Mouse (Mus musculus): ENCODE measurements around the gene Kcnq4. TPM values are rescaled to one million over a fixed set of nuclear protein-coding genes. Genes with fewer than 3 reads are reported as not detected.

Kcnq4 gene
- total RNA-seq, 2 experiments from 2014 or later, result 6.9 to 7.5 TPM

DNA sequence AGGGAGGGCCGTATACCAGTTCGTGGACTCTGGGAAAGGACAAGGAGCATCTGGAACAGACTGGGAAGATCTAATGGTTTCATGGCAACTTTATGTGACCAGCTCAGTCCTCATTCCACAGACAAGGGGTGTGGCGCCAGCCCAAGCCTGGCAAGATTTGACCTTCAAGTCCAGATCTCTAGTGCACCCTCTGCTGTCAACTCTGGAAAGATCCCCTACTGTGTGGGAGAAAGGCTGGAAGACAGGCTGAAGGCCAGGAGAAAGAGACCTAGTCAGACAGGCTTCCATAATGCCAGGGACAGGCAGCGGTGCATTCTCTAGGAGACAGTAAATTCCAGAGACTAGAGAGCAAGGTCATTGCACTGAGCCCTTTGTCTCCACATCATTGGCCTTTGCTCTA is 79.9 kb downstream of the Kcnq4 start:
- no peak for DNase-seq (ENCODE audit: extremely low spot score in 1 of 2, low spot score in 2 of 2)
- TF ChIP-seq CTCF (IDR thresholded peaks at IDR 0.05), result no peak; the same call in 1 of the 2 replicates
- intact Hi-C loops (cut with DNase I), result loop anchor here (5.0 kb wide), 1 partner anchor 76 kb away; no protein-coding TSS in a partner anchor
- H3K27ac ChIP-seq, result no peak overlapping the region
- no peak overlapping the region for H3K4me3 ChIP-seq

DNA sequence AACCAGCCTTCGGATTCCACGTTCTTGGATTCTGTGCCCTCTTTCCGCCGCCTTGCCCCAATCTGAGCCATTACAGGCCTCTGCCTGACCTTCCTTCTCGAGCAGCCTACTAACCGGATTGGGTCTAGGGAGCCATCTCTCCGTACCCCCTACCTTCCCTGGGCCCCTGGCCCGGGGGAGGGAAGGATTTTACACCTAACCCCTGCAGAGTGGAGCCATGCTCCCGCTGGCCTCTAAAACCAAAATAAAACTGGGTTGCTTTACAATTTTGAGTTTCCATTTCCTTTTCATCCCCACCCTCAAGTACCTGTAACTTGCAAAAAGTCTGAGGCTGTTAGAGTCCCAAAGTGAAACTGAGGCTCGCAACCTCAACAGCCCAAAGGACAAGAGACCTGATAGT is 80.9 kb downstream of the Kcnq4 start:
- Histone ChIP-seq H3K4me3 (peak overlapping the region; percentile 82), H3K27ac (peak overlapping the region; percentile 86)
- TF ChIP-seq CTCF (IDR thresholded peaks at IDR 0.05), result no peak
- intact Hi-C loops (cut with DNase I), result loop anchor here (5.0 kb wide), 1 partner anchor 75 kb away; no protein-coding TSS in a partner anchor
- DNase-seq (ENCODE audit: extremely low spot score in 1 of 2, low spot score in 2 of 2), result no peak

DNA sequence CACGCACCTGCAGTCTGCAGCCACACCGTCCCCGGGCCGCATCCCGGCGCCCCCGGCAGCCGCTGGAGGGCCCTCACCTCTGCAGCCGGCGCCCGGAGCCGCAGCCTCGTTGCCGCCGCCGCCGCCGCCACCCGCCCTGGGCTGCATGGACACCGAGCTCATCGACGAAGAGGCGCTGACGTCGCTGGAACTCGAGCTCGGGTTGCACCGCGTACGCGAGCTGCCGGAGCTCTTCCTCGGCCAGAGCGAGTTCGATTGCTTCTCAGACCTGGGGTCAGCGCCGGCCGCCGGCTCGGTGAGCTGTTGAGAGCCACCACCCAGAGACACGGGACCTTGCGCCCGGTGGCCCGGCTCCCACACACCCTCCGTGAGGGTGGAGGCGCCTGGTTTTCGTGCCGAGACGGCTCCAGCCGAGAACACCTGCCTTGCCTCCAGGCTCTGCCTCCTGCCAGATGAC is 81.3 kb downstream of the Kcnq4 start:
- intact Hi-C loops (cut with DNase I), result loop anchor here (5.0 kb wide), 1 partner anchor 75 kb away; no protein-coding TSS in a partner anchor
- Histone ChIP-seq H3K4me3 (peak overlapping the region; percentile 82), H3K27ac (peak overlapping the region; percentile 86)
- no peak; the same call in 1 of the 2 replicates for TF ChIP-seq CTCF (IDR thresholded peaks at IDR 0.05)
- DNase-seq (ENCODE audit: extremely low spot score in 1 of 2, low spot score in 2 of 2), result peak; percentile 58 to 62

DNA sequence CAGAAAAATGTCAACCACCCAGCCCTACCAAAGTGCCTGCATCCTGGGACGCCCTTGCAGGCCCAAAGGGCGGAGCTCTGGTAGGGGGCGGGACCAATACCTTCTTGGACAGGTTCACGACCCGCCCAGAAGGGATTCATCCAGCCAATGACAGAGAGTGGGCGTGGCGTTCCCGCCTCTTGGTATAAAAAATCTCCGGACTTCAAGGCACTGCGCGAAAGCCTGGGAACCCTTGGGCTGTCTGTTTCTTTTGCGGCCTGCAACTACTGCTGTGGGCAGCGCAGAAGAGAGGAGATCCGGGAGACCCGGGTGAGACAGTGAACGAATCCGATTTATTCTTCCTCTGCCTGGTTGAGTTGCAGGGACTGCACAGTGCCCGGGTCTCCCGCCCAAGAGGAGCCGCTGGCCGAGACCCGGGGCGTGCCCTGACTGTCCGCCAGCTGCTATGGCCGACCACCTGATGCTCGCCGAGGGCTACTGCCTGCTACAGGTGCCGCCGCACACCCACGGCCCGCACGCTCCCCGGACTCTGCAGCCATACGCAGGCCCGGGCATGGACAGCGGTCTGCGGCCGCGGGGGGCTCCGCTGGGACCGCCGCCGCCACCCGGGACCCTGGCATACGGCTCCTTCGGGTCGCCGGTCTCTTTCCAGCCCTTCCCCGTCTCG is 81.9 kb downstream of the Kcnq4 start, which contains the start of gene Cited4:
TSS of gene Cited4 (plus strand) at position 215 of the 667 bp plus-strand sequence.
- Histone ChIP-seq H3K27ac (peak within 1 kb of the TSS; percentile 86), H3K4me3 (peak within 1 kb of the TSS; percentile 82)
- peak; percentile 82 to 84 for DNase-seq (ENCODE audit: extremely low spot score in 1 of 2, low spot score in 2 of 2)
- intact Hi-C loops (cut with DNase I), result loop anchor here (5.0 kb wide), 1 partner anchor 74 kb away; no protein-coding TSS in a partner anchor
- TF ChIP-seq CTCF (IDR thresholded peaks at IDR 0.05), result no peak

DNA sequence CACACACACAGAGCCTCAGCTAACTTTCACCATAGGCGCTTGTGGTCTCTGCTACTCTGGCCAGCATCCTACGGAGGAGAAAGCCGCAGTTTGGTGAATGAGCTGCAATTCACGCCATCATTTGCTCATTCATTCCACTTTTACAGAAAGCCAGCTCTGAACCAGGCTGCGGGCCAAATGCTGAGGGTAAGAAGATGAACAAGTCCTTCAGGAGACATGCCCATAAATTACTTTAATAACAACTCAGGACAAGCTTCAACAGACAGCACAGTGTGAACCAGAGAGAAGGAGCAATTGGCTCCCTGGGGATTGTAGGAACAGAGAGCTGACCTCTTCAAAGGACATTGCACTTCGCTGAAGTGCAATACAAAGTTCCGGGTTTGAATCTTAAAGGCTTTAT is 82.6 kb downstream of the Kcnq4 start:
- DNase-seq (ENCODE audit: extremely low spot score in 1 of 2, low spot score in 2 of 2), result no peak
- Histone ChIP-seq H3K4me3 (no peak overlapping the region), H3K27ac (peak overlapping the region; percentile 13; the same call in 1 of the 2 replicates)
- intact Hi-C loops (cut with DNase I), result loop anchor here (5.0 kb wide), 1 partner anchor 73 kb away; no protein-coding TSS in a partner anchor
- TF ChIP-seq CTCF (IDR thresholded peaks at IDR 0.05), result no peak

DNA sequence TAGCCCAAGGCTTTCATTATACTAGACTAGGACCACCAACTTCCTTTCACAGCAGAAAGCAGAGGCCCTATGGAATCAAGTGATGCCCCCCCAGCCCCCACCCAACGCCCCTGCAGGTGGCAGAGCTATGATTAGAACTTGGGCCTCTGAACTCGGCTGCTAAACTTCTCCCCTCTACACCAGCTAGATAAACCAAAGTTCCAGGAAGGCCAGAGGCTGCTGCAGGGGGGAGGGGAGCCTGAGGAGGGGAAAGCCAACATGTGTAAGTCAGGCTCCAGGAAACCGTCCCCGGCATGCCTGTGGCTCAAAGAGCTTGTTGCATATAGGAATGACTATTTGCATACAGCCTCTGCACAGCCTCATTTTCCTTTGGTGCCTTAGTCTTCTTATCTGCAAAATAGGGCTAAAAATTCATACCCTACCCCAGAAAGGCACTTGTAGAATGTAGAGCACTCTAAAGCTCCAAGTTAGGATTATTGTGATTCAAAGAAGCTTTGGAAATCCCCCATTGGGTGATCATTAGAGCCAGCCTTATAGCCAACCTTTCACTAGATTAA is 83.2 kb downstream of the Kcnq4 start:
- TF ChIP-seq CTCF (IDR thresholded peaks at IDR 0.05), result no peak
- no peak for DNase-seq (ENCODE audit: extremely low spot score in 1 of 2, low spot score in 2 of 2)
- intact Hi-C loops (cut with DNase I), result loop anchor here (5.0 kb wide), 1 partner anchor 73 kb away; no protein-coding TSS in a partner anchor
- Histone ChIP-seq H3K27ac (no peak overlapping the region; the same call in 1 of the 2 replicates), H3K4me3 (no peak overlapping the region)

DNA sequence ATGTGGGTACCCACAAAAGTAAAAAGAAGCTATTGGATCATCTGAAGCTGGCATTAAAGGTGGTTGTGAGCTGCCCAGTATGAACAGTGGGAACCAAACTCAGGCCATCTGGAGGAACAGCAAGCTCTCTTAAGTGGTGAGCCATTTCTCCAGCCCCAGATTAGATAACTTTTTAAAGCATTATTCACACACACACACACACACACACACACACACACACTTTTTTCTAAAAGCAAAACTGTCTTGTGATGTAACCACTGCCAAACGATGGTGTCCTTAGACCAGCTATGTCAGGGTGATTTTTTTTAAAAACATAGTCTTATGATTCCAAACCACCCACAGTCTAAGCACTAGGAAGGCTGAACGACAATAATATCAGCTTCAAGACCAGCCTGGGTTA is 83.8 kb downstream of the Kcnq4 start:
- Histone ChIP-seq H3K27ac (no peak overlapping the region; the same call in 1 of the 2 replicates), H3K4me3 (no peak overlapping the region)
- no peak for DNase-seq (ENCODE audit: extremely low spot score in 1 of 2, low spot score in 2 of 2)
- TF ChIP-seq CTCF (IDR thresholded peaks at IDR 0.05), result no peak
- intact Hi-C loops (cut with DNase I), result loop anchor here (1.0 kb wide), 1 partner anchor 52 kb away; no protein-coding TSS in a partner anchor

DNA sequence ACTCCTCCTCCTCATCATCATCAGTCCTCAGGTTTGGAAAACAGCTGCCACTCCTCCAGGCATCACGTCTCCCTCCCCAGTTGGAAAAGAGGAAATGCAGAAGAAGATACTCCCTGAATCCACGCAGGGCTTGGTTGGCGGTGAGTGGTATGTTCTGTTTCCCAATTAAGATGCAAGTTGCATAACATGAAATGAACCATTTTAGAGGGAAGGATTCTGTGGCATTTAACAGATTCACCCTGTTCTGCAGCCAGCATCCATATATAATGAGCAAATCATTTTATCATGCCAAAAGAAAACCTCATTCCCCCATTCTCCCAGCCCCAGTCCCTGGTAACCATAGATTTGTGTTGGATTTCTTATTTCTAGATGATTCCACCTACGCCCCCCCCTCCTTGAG is 87.9 kb downstream of the Kcnq4 start:
- intact Hi-C loops (cut with DNase I), result no loop called here
- no peak overlapping the region for H3K4me3 ChIP-seq
- peak overlapping the region; percentile 84 for H3K27ac ChIP-seq
- peak in 1 of 2 experiments; percentile 45 for DNase-seq (ENCODE audit: extremely low spot score in 1 of 2, low spot score in 2 of 2)
- no peak; the same call in none of the 2 replicates for TF ChIP-seq CTCF (IDR thresholded peaks at IDR 0.05)

DNA sequence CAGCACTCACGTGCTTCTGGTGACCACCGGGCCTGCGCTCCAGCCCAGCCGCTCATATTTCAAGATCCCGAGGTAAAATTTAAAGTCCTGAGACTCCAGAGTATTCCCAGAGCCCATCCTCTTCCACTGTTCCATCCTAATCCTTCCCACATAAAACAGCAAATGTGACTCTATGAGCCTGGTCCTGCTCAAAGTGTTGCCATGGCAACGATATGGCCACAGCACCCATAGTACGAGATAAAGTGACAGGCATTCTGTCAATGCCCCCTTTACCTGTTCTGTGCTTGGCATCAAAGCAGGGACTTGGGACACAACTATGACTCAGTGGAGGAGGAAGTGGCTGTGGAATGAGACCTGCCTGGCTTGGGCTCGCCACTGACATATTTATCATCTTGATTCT is 92.5 kb downstream of the Kcnq4 start:
- intact Hi-C loops (cut with DNase I), result no loop called here
- DNase-seq (ENCODE audit: extremely low spot score in 1 of 2, low spot score in 2 of 2), result no peak
- TF ChIP-seq CTCF (IDR thresholded peaks at IDR 0.05), result no peak
- no peak overlapping the region for H3K4me3 ChIP-seq
- no peak overlapping the region for H3K27ac ChIP-seq

DNA sequence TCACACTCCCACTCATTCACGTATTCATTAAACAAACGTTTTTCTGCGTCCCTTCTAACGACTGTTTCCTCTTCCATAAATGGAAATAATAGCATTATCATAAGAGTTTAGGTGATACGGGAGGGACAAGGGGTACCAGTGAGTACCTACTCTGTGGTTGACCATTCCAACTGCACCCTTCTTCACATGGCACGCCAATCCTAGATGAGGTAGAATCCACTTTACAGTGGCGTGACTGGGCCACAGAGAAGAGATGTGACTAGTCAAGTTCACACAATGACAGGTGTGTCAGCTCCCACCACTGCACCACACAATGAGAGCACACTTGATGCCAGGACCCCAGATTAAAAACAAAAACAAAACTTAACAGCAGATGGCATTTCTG is 98.2 kb downstream of the Kcnq4 start:
- no peak for TF ChIP-seq CTCF (IDR thresholded peaks at IDR 0.05)
- Histone ChIP-seq H3K27ac (peak overlapping the region; percentile 48), H3K4me3 (peak overlapping the region; percentile 58)
- no peak for DNase-seq (ENCODE audit: extremely low spot score in 1 of 2, low spot score in 2 of 2)
- intact Hi-C loops (cut with DNase I), result no loop called here

DNA sequence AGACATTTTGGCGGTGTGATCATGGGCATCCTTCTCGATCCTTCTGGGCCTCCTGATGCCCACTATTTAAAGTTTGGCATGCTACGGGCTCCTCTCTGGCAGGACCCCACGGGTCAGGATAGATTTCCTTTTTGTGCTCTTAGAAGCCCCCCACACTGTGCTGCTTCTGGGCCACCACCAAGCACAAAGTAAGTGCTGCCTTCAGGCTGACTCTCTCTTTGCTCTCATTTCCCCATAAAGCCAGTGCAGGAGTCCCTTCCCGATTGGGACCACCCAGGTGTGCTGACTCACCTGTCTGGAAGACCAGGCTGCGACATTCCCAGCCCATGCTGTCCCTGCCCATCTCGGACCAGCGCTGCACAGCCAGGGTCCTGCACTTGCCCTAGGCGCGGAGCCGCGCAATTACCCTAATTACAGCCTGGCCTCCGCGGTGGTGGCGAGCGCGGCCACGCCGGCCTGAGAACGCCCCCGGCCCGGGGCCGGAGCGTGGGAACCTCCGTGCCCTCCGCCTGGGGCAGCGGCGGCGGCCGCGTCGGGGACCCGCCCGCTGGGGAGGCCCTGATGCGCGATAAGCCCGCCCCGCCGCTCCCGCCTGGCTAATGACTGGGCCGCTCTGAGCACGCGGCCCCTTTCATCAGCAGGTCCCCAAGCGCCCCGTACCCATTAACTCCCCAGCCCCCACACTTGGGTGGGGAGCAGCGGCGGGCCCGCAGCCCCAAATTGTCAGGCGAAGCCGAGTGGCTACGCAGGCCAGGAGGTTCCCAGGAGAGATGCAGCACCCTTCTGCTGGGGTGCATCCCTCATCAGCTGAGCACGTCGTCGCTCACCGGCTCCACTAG is 98.8 kb downstream of the Kcnq4 start:
- intact Hi-C loops (cut with DNase I), result no loop called here
- TF ChIP-seq CTCF (IDR thresholded peaks at IDR 0.05), result no peak
- DNase-seq (ENCODE audit: extremely low spot score in 1 of 2, low spot score in 2 of 2), result peak; percentile 45 to 60
- peak overlapping the region; percentile 48 for H3K27ac ChIP-seq
- peak overlapping the region; percentile 58 for H3K4me3 ChIP-seq

Small RNAs within 50 kb of the gene (microRNA-seq; reads per million reads assigned to microRNA genes)
- gene Mir30c-1, result 148 to 256 reads per million in 2 experiments
- gene Mir30e, result 0 reads per million in 2 experiments
- gene Mir30f, result 0 reads per million in 2 experiments

Other genes starting within 250 kb of the Kcnq4 start
- under 1 TPM; 0.32 to 0.63 TPM for gene Slfnl1, start 216.4 kb downstream of the Kcnq4 start, total RNA-seq (2021)
- gene Ctps, start 178.3 kb downstream of the Kcnq4 start, total RNA-seq (2021), result 10 to 100 TPM; 40.0 to 42.4 TPM
- gene Gm8439, start 159.9 kb downstream of the Kcnq4 start, total RNA-seq (2021), result not detected
- 10 to 100 TPM; 17.9 to 20.2 TPM for gene Cited4, start 82.0 kb downstream of the Kcnq4 start, total RNA-seq (2021)
- 10 to 100 TPM; 49.9 to 53.7 TPM for gene Nfyc, start 83.0 kb upstream of the Kcnq4 start, total RNA-seq (2021)
- 100 to 1,000 TPM; 175 to 181 TPM for gene Rims3, start 106.2 kb upstream of the Kcnq4 start, total RNA-seq (2021)
- gene Exo5, start 176.4 kb upstream of the Kcnq4 start, total RNA-seq (2021), result 10 to 100 TPM; 11.5 to 14.7 TPM
- 1 to 10 TPM; 2.1 to 3.2 TPM for gene Zfp69, start 203.1 kb upstream of the Kcnq4 start, total RNA-seq (2021)

Data from left cerebral cortex, adult 2 months (tissue).